Mouse (Mus musculus) liver, postnatal 0 days (tissue): ENCODE data around the gene Gm813.

ENCODE experiments used
- CTCF ChIP-seq: sonication (generic); IDR thresholded peaks from 2 replicates; pipeline ENCODE4 v1.5.1; 2016; ENCODE audit warnings: antibody characterized with exemption, low read depth
- EP300 ChIP-seq: IDR thresholded peaks from 2 replicates; pipeline ENCODE4 v1.6.1; 2016; ENCODE audit warnings: antibody characterized with exemption, low read depth, mild to moderate bottlenecking

DNA sequence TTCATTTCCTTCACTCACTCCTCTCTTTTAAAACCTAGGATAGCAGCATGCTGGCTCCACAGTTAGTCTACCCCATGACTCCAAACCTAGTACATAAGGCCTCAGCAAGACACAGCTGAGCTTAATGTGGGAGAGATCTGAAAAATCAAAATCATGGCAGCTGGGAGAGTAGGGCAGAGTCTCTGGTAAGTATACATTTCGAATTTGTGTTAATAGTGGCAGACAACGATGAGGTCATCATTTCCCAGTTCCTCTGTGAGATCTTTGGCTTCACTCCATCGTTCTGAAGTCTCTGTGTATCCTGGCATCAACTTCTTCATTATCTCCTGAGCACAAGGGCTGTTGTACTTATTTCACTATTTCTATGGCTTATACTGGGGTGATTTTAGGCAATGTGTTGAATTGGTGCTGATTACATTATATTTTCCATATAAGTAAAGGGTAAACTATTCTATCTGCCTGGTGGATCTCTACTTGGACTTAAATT lies 22.0 kb upstream of the Gm813 start, which contains the start of gene E330017A01Rik:
- TF ChIP-seq CTCF (no peak), EP300 (no peak)
